Mouse (Mus musculus) lung, postnatal 14 days (tissue): Measurements from ENCODE around the gene Slit1.
A peak's percentile ranks its signal among the peaks of the same experiment; 100 is the strongest.

Source experiments
- DNase-seq: peaks from one replicate; pipeline ENCODE4 v3.0.0; 2021

Slit1 gene

DNA sequence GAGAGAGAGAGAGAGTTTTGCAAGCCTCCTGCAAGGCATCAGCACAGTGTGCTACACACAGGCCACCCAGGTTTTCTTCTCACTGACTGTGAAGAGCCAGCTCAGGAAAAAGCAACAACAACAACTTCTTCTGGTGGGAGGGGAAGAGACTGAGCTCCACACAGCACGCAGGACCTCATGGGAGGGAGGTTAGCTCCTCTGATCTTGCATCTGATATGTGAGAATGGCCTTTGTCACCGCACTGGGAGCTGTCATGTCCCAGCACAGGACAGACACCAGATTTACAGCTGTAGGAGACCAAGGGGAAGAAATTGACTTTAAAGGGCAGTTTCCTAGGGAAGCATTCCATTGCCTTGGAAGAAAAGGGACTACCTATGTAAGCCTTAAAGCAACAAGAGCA is 20.1 kb downstream of the Slit1 start:
- DNase-seq = no peak

- no peak for DNase-seq
These were observed 24.0 kb downstream of the Slit1 start for GRCm38 (mm10) chr19:41719436-41719835.

GRCm38 (mm10) chr19:41716233-41717218 is 26.9 kb downstream of the Slit1 start:
- DNase-seq = no peak

DNA sequence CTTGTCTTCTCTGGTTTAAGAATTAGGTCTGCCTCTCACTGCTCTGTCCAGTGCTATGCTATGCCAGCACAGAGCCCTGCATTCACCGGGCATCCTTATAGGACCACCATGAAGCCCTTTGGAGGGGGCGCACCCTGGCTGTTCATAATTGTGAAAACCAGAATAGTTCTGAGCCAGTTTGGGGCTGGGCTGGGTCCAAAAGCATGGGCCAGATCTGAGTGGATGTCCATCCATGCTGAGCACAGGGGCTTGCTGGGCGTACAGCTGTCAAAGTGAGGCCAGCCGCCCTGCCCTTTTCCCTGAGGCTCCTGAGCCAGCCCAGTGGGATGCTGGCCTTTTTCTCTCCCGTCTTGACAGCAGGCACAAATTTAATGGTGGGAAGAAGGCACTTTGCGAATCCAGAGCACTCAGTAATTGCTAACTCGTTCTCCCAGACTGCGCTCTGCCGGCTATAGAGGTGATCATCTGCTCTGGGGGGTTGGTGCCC is 29.0 kb downstream of the Slit1 start:
- no peak for DNase-seq

GRCm38 (mm10) chr19:41712829-41713228 is 30.6 kb downstream of the Slit1 start:
- DNase-seq = no peak

DNA sequence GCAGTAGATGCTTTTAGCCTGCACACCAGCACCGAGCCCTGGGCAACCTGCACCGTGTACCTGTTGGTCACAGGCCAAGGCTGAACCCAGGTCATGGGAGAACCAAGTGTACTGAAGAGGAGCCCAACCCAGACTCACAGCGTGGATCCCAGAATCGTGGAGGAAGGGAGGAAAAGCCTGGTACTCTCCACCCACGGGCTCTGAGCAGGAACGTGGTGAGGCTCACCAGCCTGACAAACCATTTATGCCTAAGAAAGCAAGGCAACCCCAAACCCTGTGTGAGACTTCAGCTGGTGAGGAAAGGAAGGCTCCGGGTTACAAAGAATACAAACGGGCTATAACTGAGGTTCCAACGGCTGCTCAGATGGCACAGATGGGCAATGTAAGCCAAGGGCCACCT is 31.8 kb downstream of the Slit1 start:
- no peak for DNase-seq

DNA sequence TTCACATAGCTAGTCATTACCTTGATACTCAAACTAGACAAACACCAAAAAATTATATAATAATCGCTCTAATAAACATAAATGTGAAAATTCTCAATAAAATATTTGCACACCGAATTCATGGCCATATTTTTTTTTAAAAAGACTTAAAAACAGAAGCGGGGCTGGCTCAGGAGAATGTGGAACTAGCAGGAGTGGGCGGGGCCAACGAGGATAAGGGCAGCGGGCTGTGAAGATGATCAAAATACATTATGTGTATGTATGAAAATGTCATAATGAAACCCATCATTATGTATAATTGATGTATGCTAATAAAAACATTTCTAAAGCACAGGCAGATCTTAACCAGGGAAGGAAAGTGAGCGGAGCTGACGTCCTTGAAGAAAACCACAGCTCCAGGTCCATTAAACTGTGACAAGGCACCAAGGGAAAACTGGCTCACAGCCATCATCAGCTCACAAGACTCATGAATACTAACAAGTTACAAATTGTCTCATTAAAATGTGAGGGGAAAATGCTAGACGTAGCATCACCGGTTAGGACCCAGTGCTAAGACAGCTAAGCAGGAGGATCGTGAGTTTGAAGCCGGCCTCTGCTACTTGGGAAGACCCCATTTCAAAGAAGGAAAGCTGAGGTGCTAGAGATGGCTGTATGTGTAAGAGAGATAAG is 33.8 kb downstream of the Slit1 start:
- DNase-seq = no peak

- DNase-seq = no peak
These were observed 35.6 kb downstream of the Slit1 start for GRCm38 (mm10) chr19:41707850-41708249.

- no peak for DNase-seq
These were observed 37.2 kb downstream of the Slit1 start for GRCm38 (mm10) chr19:41706094-41706828.

DNA sequence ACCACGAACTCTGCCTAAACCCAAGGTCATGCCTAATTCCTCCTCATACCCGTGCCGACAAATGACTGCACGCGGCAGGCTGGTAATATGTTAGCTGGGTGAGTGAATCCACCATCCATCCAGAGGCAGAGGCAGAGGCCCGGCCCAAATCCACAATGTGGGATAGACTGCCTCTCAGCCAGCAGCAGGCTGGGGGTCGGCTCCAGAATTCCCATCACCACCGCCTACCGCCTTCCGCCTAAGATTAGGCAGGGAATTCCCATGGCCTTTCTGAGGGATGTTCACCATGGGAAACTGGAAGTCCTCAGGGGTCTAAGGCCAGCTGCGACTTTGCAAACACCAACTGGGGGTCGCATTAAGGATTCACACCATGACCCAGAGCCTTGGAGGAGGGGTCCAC is 38.0 kb downstream of the Slit1 start:
- DNase-seq = no peak

DNA sequence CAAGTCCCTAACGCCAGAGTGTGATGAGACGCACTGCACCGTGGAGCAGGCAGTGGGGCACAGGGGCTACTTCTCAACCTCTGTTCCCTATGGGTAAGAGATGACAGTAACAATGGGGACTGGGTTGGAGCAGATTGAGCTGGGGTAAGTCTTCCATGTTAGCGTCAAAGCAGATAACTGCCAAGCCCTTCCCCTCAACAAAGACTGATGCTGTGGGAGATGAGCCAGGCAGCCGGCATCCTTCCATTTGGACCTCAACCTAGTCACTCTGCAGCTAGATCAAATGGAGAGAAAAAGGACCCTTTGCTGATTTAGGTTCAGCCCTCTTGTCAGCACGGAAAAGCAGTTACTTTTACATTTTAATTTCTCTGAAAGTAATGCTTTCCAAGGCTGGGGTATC is 40.8 kb downstream of the Slit1 start:
- DNase-seq = no peak

- DNase-seq = no peak
These were observed 44.5 kb downstream of the Slit1 start for GRCm38 (mm10) chr19:41698857-41699424.

GRCm38 (mm10) chr19:41697807-41698515 is 45.5 kb downstream of the Slit1 start:
- no peak for DNase-seq

GRCm38 (mm10) chr19:41697111-41697806 is 46.2 kb downstream of the Slit1 start:
- DNase-seq = peak; percentile 7

DNA sequence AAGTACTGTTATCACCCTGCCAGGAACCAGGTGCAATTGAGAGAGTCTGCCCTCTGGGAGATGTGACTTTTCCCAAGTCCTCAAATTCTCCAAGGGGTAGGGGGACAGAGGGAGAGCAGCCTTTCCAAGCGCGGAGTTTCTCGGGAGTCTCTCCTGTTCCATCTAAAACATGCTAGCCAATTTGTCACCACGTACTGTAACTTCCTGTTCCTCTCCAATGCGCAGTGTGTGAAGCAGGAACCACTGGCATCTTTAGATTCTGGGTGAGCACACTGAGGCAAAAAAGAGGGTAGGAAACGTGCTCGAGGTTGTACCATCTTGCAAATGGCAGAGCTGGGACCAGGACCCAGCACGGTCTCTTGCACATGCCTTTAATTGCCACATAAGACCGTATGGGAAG is 47.0 kb downstream of the Slit1 start:
- DNase-seq = no peak

DNA sequence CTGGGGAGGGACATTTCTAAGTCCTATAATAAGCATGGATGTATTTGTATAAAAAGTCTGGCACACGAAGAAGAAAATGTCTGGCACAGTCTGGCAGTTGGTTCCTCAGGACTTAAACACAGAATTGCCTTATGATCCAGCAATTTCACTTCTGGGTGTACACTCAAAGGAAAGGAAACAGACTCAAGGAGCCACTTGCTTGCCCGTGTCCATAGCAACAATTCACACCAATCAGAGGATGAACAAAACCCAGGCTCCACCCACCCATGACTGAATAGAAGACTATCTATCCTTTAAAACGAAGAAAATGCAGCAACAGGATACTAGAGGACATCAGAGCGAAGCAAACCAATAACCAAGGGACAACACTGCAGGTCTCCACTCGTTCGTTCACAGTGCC is 48.4 kb downstream of the Slit1 start:
- DNase-seq = no peak

DNA sequence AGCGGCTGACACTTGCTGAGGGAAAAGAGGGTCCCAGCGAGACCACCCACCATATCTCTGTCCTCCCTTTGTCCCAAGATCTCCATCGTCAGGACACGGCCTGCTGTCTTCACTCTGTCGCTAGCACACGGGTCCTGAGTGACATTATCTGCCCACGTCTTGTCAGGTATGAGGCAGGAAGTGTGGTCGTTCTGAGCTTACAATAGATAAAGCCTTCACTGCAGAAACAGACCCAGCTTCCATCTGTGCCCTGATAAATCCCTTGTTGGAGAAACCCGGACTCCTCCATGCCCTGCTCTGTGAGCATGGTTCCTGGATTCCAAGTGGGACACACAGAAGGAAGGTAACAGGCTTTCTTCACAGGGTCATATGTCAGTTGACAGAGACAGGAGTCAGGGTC is 48.9 kb downstream of the Slit1 start:
- no peak for DNase-seq

DNA sequence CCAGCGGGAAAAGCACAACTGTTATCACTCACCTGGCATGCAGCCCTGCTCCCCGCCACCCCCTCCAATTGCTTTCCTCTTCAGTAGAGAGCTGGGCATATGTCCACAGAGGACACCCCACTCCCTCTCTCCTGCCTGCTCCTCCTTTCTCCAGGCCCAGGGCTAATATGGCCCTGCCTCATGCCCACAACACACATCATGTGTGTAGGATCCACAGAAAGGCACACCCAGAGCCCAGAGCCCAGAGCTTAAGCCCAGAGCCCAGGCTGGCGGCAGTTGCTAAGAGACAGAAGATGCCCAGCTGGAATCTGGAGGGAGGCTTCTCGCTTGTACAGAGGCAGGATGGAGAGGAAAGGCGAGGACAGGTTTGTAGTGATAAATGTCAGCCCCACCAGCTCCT is 49.7 kb downstream of the Slit1 start:
- no peak for DNase-seq

DNA sequence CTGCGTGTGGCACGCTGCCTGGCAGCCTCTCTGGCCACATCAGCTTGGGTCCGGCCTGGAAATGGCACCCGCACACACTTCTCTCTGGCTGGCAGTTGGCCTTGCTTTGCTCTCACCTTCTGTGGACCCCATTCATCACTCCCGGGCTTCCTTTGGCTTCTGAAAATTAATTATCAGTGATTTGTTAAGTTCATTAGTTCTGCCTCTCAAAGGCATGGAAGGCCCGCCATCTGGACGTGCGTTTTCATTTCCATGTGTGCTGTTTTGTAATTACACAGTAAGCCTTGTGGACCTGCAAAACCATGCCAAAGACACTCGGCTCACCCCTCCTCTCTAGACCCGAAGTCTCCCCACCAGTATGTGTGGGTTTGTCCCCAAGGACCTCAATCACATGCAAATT is 53.4 kb downstream of the Slit1 start:
- DNase-seq = no peak

DNA sequence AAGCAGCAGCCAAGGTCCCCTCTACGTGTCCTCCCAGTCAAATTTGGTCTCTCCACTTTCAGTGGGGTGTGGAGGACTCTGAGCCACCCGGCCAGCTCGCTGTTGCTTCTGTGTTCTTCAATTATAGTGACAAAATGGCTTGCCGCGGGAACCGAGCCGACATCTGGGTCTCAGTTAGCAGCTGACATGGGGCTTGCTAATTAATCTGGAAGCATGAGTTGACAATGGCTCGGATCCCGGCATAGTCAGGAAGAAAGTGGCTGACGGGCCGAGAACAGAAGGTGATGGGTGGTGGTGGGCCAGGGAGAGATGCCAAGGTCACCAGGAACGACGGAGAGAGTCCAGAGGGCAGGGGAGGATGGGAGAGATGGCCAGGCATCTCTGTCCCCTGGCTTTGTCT is 55.2 kb downstream of the Slit1 start:
- no peak for DNase-seq

DNA sequence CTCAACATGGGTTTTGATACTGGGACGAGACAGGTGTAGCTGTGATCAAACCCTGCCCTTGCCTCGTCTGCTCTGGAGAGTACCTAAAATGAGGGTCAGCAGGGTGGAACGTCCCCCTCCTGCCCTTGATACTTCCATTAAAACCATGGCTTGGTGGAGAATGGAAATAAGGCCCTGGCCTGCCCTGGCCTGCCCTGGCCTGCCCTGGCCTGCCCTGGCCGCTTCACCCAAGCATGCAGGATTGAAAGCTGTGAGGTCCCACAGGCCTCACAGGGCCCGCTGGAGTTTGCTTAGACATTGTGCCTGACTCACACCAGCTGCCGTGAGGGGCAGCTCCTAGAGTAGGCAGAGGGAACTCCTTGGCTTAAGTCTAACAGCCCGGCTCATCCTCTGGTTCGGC is 55.6 kb downstream of the Slit1 start:
- DNase-seq = no peak

- DNase-seq = no peak
These were observed 57.3 kb downstream of the Slit1 start for GRCm38 (mm10) chr19:41686194-41686593.
